Mouse (Mus musculus) brain, embryonic 14.5 days (tissue): ENCODE results near the gene Elp4.

Experiments
- CTCF ChIP-seq: fragments of 200-500 bp; IDR thresholded peaks from 2 replicates; pipeline ENCODE4 v1.5.1; 2012; ENCODE audit warnings: inconsistent platforms, mild to moderate bottlenecking, moderate library complexity, borderline replicate concordance; ENCODE audit not compliant: insufficient read depth, insufficient read length; ENCODE audit errors: extremely low read depth
- POLR2A ChIP-seq: fragments of 200-500 bp; IDR thresholded peaks from 2 replicates; pipeline ENCODE4 v1.6.1; 2012; ENCODE audit warnings: mild to moderate bottlenecking, inconsistent platforms, borderline replicate concordance; ENCODE audit not compliant: poor library complexity, insufficient read depth, insufficient read length, severe bottlenecking; ENCODE audit errors: extremely low read depth

GRCm38 (mm10) chr2:105801536-105801935, 102.8 kb downstream of the Elp4 start:
- no peak for TF ChIP-seq CTCF
- no peak for TF ChIP-seq POLR2A
